Mouse (Mus musculus) small intestine, adult 10 weeks (tissue): ENCODE data around the gene Trmt10a. TPM values are rescaled to one million over a fixed set of nuclear protein-coding genes. Genes with fewer than 3 reads are reported as not detected.

Experiments used
- polyA plus RNA-seq: library from polyadenylated mRNA; stranded (reverse); fragments of 350-450 nt; fragmentation: Illumina TruSeq; extraction: RNeasy Lipid Tissue Mini Kit (QIAGEN cat#74804); gene quantifications from one replicate; pipeline ENCODE4 v1.2.3, GENCODE M21; 2014; ENCODE audit warnings: low replicate concordance

Gene Trmt10a
- 3.4 TPM for polyA plus RNA-seq

DNA sequence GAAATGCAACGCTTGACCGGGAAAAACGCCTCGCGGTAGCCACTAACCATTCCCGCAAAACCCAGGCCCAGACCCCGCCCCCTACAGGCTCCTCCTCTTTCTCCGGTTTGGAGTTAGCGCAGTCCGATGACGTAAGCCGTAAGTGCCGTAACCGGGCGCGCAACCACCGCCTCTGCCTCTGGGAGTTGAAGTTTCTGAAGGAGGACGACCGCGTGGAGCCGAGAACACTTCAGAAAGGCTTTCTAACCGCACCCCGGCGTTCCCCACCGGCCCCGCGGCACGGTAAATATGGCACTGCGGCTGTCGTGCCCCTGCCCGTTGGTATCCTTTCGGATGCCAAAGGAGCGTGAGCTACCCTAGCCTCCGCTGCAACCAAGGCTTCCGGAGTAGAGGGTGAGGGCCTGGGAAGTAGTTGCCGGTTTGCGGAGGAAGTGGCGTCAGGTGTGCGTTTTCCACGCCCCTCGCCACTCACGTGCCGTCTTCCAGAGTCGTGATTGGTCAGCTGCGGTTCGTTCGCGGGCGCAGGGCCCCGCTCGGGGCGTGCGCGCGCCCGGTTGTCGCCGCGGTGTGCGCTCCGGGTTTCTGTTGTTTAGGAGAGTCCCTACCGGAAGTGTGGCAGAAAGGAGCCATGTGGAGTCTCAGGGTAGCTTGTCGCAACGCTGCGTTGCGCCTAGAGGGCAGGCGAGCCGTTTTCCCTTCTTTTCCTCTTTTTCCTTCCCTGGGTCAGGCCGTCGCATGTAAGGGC is at the start of gene Trmt10a:
TSS of gene Trmt10a (plus strand) at position 134 of the 745 bp plus-strand sequence.

DNA sequence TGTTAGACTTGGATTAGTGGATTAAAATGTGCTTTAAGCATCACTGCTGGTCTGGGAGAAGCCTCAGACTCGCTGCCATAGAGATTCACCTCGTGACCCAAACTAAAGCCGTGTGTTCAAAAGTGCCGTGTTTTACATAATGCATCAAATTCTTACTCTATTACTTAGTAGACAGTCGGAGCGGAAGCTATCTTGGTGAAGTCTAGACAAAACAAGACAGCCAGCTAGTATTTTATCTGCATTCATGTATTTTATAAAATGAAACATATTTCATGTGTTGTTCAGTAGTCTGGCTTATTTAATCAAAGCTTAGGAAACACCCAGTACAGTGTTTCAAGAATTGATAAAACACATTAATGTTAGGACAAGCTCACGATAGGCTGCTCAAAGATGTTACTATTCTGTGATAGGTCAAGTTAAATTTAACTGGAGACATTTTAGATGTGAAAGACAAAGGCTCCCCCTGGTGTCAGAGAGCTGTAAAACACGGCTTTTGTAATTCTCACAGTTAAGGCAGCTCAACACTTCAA is 1.5 kb downstream of the Trmt10a start, which contains the start of gene Mttp:
TSS of gene Mttp (minus strand) at position 327 of the 530 bp plus-strand sequence.

DNA sequence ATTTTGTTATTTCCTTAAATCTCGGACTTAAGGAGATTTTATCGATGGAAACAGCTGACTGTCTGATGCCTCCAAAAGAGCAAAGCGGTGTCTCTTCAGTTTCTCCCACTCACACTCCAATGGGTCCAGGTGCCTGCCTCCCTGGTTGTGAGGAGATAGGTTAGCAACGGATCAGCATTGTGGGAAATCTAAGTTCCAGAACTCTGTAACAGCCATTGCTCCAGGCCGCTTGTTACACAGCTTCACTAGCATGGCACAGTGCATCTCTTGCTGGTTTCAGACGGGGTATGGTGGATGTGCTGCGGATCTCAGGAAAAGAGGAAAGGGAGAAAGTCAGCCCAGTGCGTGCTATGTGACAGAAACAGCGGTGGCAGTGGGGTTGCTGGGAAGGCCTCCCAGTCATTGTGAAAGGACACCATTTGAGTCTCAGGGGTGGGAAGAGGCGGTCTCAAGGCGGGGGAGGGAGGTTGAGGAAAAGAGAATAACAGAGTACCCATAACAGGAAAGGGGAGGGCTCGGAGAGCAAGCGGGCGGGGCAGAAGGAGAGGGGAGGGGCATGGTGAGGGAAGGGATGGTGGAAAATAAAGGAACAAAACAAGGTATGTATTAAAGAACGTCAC is 50.5 kb downstream of the Trmt10a start, which contains the start of gene 4930579F01Rik:
TSS of gene 4930579F01Rik (minus strand) at position 143 of the 620 bp plus-strand sequence.

Other genes with a start within 250 kb of the Trmt10a start
- gene Lamtor3, start 224.9 kb upstream of the Trmt10a start, polyA plus RNA-seq: 52.2 TPM
- 34.3 TPM for gene Dapp1, start 161.9 kb upstream of the Trmt10a start, polyA plus RNA-seq
- 0.11 TPM for gene 1110002E22Rik, start 78.4 kb upstream of the Trmt10a start, polyA plus RNA-seq
- 0.59 TPM for gene Gm5105, start 76.1 kb upstream of the Trmt10a start, polyA plus RNA-seq
- gene Mttp, start 1.5 kb downstream of the Trmt10a start, polyA plus RNA-seq: 1,882 TPM
- not detected for gene 4930579F01Rik, start 50.4 kb downstream of the Trmt10a start, polyA plus RNA-seq
- gene Adh7, start 74.3 kb downstream of the Trmt10a start, polyA plus RNA-seq: 3.2 TPM
- 231 TPM for gene Adh1, start 117.5 kb downstream of the Trmt10a start, polyA plus RNA-seq
- 754 TPM for gene Adh6a, start 169.8 kb downstream of the Trmt10a start, polyA plus RNA-seq
- not detected for gene Adh6b, start 198.3 kb downstream of the Trmt10a start, polyA plus RNA-seq